14 mouse cellular contexts compared by ENCODE assay signal in the genomic region with DNA sequence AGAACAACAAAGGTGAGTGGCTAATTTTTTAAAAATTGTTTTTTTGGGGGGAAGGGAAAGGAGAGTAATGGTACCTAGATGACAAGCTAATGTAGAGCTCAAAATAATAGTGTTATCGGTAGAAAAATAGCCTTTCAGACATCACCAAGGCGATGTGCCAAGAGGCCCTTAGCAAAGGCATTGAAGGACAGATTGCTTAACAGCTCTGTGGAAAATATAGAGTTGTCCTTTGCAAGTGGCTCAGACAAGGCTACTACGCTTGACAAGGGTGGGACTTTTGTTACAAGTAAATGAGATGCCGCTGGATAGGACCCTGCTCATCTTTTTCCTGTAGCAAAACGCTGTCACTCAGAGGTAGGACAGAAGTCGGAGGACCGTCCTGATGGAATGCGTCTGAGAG. TPM values are rescaled to one million over a fixed set of nuclear protein-coding genes. Genes with fewer than 3 reads are reported as not detected.
DNase-seq lines count a peak whose midpoint lies in the region; ATAC-seq and TF ChIP-seq lines count a peak whose summit lies in the region.
"Had no signal": no experiment of that assay in that cellular context is flagged by ENCODE, and none has a peak within 500 bp of the region (broad histone marks: within the 10 kb centered on the region; RNA-seq: fewer than 3 reads in every experiment).

No protein-coding gene starts in this region.

- no peak for TF ChIP-seq CTCF in lung, embryonic 14.5 days (IDR thresholded peaks at IDR 0.05; ENCODE audit: low read depth)

- H3K9ac ChIP-seq in forebrain, embryonic 14.5 days (ENCODE audit: low read length) = no peak overlapping the region
- H3K9ac ChIP-seq in forebrain, embryonic 12.5 days = no peak overlapping the region
- no peak overlapping the region for H3K9ac ChIP-seq in lung, embryonic 14.5 days
- H3K9ac ChIP-seq: hindbrain, embryonic 12.5 days; liver, embryonic 14.5 days; midbrain, embryonic 12.5 days; neural tube, embryonic 12.5 days had no signal

- no peak overlapping the region for H3K4me3 ChIP-seq in forebrain, embryonic 14.5 days (ENCODE audit: low read depth, low read length)
- H3K4me3 ChIP-seq in forebrain, embryonic 12.5 days (replicated peaks) = no peak overlapping the region
- H3K4me3 ChIP-seq in lung, embryonic 14.5 days (ENCODE audit: low read depth, low read length) = no peak overlapping the region
- H3K4me3 ChIP-seq: hindbrain, embryonic 12.5 days; midbrain, embryonic 12.5 days; neural tube, embryonic 12.5 days had no signal

- H3K27me3 ChIP-seq in forebrain, embryonic 14.5 days (replicated peaks; ENCODE audit: control insufficient read depth, insufficient read depth, low read length) = no peaks in the 10 kb centered on the region
- H3K27me3 ChIP-seq in forebrain, embryonic 12.5 days = no peaks in the 10 kb centered on the region
- no peaks in the 10 kb centered on the region for H3K27me3 ChIP-seq in lung, embryonic 14.5 days (ENCODE audit: insufficient read depth, low read length)
- H3K27me3 ChIP-seq: hindbrain, embryonic 12.5 days; midbrain, embryonic 12.5 days; neural tube, embryonic 12.5 days had no signal

- H3K36me3 ChIP-seq in forebrain, embryonic 14.5 days (ENCODE audit: control insufficient read depth, insufficient read depth, low read length) = no peaks in the 10 kb centered on the region
- no peaks in the 10 kb centered on the region for H3K36me3 ChIP-seq in forebrain, embryonic 12.5 days (replicated peaks)
- H3K36me3 ChIP-seq in lung, embryonic 14.5 days (ENCODE audit: insufficient read depth) = no peaks in the 10 kb centered on the region
- H3K36me3 ChIP-seq: hindbrain, embryonic 12.5 days; midbrain, embryonic 12.5 days; neural tube, embryonic 12.5 days had no signal

- WGBS in forebrain, embryonic 14.5 days = 79% methylated on average over 8 of the region's 8 CpGs
- WGBS in forebrain, embryonic 12.5 days = 88% methylated on average over 8 of the region's 8 CpGs
- 53% methylated on average over 8 of the region's 8 CpGs for WGBS in lung, embryonic 14.5 days

- H3K4me1 ChIP-seq in forebrain, embryonic 14.5 days (ENCODE audit: control insufficient read depth, insufficient read depth, low read length) = no peaks in the 10 kb centered on the region
- H3K4me1 ChIP-seq in forebrain, embryonic 12.5 days = no peaks in the 10 kb centered on the region
- H3K4me1 ChIP-seq in lung, embryonic 14.5 days (ENCODE audit: insufficient read depth) = no peaks in the 10 kb centered on the region
- H3K4me1 ChIP-seq: neural tube, embryonic 12.5 days had no signal

- H3K4me2 ChIP-seq in forebrain, embryonic 14.5 days (ENCODE audit: low read length) = no peak overlapping the region
- no peak overlapping the region for H3K4me2 ChIP-seq in forebrain, embryonic 12.5 days
- H3K4me2 ChIP-seq in lung, embryonic 14.5 days = no peak overlapping the region
- H3K4me2 ChIP-seq: hindbrain, embryonic 12.5 days; midbrain, embryonic 12.5 days; neural tube, embryonic 12.5 days had no signal

- H3K9me3 ChIP-seq in forebrain, embryonic 14.5 days (replicated peaks; ENCODE audit: control insufficient read depth, low read length) = no peaks in the 10 kb centered on the region
- no peaks in the 10 kb centered on the region for H3K9me3 ChIP-seq in forebrain, embryonic 12.5 days
- H3K9me3 ChIP-seq in lung, embryonic 14.5 days (ENCODE audit: low read depth, low read length) = no peaks in the 10 kb centered on the region
- H3K9me3 ChIP-seq: hindbrain, embryonic 12.5 days; midbrain, embryonic 12.5 days; neural tube, embryonic 12.5 days had no signal

- no peak for ATAC-seq in forebrain, embryonic 14.5 days
- ATAC-seq in forebrain, embryonic 12.5 days (ENCODE audit: low FRiP score) = no peak
- peak; percentile 38; the same call in 1 of the 2 replicates for ATAC-seq in lung, embryonic 14.5 days (ENCODE audit: insufficient read depth)

- intact Hi-C loops in heart, postnatal 14 days (cut with DNase I) = no loop called here
- intact Hi-C loops in left cerebral cortex, postnatal 25 days (cut with DNase I) = no loop called here

- no peak overlapping the region for H3K27ac ChIP-seq in forebrain, embryonic 14.5 days (ENCODE audit: low read depth, low read length)
- H3K27ac ChIP-seq in forebrain, embryonic 12.5 days = no peak overlapping the region
- H3K27ac ChIP-seq in lung, embryonic 14.5 days (ENCODE audit: low read depth) = no peak overlapping the region
- H3K27ac ChIP-seq: hindbrain, embryonic 12.5 days; liver, embryonic 14.5 days; midbrain, embryonic 12.5 days; neural tube, embryonic 12.5 days had no signal

- peak; percentile 30 for DNase-seq in forebrain, embryonic 14.5 days (ENCODE audit: low spot score)
- peak; percentile 59 for DNase-seq in lung, embryonic 14.5 days
- no peak for DNase-seq in lung, postnatal 25 days (ENCODE audit: low spot score)
- DNase-seq in brain, adult 2 months (ENCODE audit: low read depth, low spot score) = peak; percentile 1
- DNase-seq in heart, postnatal 14 days = peak; percentile 33 to 34
- DNase-seq in left cerebral cortex, postnatal 25 days (ENCODE audit: low spot score in 2 of 2) = no peak
- no peak for DNase-seq in thymus, postnatal 4 days
- DNase-seq: cerebellum, adult 9-10 months; left cerebral cortex, postnatal 4 days had no signal

RNA-seq across cellular contexts. Expression of a gene that starts 25.5 kb away (rescaled TPM):
- not detected in 2 replicates for polyA plus RNA-seq in forebrain, embryonic 14.5 days (2014; fragmentation: Nextera tagmentation; extraction: Ambion mirVana)
- polyA plus RNA-seq in forebrain, embryonic 12.5 days (2016; fragmentation: Nextera tagmentation; extraction: Ambion mirVana) = not detected in 2 replicates
- polyA plus RNA-seq in lung, embryonic 14.5 days (2014; fragmentation: Nextera tagmentation; extraction: Ambion mirVana) = 2.5 and 3.0 TPM in 2 replicates
- total RNA-seq in heart, postnatal 14 days (2021) = 1 to 10 TPM in 1 of 2 experiments, under 1 TPM in 1; 0.46 to 1.1 TPM
- not detected for total RNA-seq in left cerebral cortex, postnatal 25 days (2021)
- total RNA-seq: left cerebral cortex, postnatal 4 days had no signal
- polyA plus RNA-seq: midbrain, embryonic 12.5 days; neural tube, embryonic 12.5 days had no signal

Comparison
In these comparisons a context has a peak if more than half of its experiments do, and no peak if none do; other contexts are left out.
1. DNase-seq: peak in forebrain, embryonic 14.5 days (single experiment), lung, embryonic 14.5 days (single experiment), brain, adult 2 months (single experiment) and heart, postnatal 14 days (2 of 2); none in lung, postnatal 25 days (single experiment), left cerebral cortex, postnatal 25 days (0 of 2) and thymus, postnatal 4 days (single experiment).